Mouse (Mus musculus) CD4-positive naive resting alpha-beta T cell, adult 57 days (primary cell): ENCODE results near the gene Tceal7. TPM values are rescaled to one million over a fixed set of nuclear protein-coding genes. Genes with fewer than 3 reads are reported as not detected.

Experiments used
- total RNA-seq: library from RNA; stranded (reverse); gene quantifications from one replicate; pipeline ENCODE4 v1.2.4, GENCODE M21; 2023

The Tceal7 gene
- not detected for total RNA-seq

DNA sequence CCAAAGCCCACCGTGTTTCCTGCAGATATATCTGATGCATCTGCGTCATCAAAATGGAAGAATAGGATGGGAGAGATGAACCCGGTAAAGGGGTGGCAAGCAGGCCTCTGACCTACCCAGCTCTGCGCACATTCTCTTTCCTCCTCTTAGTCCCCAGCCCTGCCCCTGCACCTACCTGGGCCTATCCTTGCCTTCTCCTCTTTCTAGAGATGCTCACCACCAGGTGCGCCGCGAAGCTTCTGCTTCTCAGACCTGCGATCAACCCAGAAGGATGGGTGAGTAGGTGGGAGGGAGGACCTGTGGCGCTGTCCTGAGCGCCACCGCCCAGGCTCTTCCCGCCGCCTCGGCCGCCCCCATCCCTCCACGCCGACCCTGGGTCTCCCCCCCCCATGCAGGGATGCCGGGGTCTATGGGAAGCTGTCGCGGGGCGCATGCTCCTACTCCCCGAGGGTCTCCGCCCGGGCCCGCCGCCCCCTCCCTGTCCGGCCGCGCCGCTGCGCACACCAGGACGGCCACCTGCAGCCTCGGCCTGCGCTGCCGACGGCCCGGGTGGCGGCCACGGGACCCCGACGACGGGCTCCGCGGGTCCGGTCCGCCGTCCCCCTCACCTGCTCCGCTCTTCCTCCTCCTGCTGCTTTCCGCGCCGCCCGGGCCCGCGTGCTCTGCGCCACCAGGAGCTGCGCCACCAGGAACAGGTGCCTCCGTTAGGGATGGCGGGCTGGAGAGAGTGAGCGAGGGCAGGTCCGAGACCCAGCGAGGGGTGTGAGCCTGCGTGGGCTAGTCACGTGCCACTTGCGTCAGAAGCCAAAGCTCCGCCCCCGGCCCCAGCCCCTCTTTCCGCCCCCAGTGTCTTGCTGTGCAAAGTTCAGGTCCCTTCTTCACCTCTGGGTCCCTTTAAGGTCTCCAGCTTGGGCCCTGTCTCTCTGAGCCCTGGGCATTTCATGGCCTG is at the start of gene Tceal7, which contains the start of gene Bex1:
Gene Tceal7 (plus strand): TSS at position 51 of the 949 bp plus-strand sequence.
Gene Bex1 (minus strand): TSS at position 785 of the 949 bp plus-strand sequence.

DNA sequence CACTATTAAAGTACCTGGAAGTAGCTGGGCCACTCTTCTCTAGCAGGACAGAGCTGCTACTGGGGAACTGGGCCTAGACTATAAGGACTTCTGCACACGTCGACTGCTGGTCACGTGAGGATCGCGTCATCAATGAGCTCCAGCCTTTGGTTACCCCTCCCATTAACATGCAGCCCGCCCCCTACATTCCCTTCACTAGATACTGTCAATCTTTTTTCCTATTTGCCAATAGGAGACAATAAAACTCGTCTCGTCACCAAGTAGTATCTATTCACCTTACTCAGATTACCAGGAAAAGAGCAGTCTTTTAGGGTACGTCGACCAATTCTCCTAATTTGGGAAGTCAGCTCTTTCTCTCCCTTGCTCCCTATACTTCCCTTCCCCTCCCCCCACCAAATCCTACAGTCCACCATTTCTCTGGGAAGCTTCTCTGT is 42.4 kb upstream of the Tceal7 start, which contains the start of gene Tceal8:
Gene Tceal8 (minus strand): TSS at position 225 of the 434 bp plus-strand sequence.

DNA sequence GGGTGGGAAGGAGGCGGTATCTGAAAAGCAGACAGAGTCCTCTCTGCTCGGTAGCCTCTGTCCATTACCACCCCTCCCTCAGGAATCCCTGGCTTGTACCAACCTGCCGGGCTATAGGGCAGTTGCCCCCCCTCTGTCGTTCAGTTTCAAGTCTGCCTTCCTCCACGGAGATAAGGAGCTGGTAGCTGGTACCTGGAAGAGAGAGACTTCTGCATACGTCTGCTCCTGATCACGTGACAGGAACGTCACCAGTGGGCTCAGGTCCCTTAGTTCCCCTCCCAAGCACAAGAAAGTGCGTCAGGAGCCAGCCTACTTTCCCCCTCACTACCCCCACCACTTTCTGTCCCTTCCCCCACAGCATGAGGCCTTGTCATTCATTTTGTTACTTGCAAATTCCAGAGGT is 10.9 kb upstream of the Tceal7 start, which contains the start of gene Tceal5:
Gene Tceal5 (minus strand): TSS at position 213 of the 403 bp plus-strand sequence.

DNA sequence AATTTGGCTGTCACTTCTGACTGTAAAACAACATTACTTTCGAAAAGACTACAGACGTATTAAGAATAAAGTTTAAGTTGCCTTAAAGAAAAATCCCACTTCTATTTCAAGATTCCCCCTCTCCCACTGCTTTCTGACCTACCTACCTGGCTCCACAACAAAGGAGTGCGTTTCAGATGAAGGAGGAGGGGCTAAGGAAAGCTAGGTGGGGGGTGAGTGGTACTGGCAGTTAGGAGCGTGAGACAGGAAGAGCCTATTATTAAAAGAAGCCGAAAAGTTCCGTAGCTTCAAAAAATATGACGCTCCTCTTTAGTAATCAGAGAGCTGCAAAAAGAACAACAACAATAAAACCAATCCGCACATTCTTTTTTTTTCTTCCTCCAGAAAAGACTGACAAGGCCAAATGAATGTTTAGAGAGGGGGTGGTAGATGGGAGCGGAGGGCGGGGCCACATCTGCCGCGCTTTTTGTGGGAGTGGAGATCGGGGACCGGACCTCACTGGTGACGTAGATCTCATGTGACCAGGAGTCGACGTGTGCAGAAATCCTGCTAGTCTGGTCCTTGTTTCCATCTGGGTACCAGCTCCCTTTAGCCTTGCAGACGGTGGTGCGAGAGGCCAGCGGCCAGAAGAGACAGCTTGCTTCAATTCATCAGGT is 30.1 kb downstream of the Tceal7 start, which contains the start of gene Tceal9:
Gene Tceal9 (plus strand): TSS at position 506 of the 656 bp plus-strand sequence.

DNA sequence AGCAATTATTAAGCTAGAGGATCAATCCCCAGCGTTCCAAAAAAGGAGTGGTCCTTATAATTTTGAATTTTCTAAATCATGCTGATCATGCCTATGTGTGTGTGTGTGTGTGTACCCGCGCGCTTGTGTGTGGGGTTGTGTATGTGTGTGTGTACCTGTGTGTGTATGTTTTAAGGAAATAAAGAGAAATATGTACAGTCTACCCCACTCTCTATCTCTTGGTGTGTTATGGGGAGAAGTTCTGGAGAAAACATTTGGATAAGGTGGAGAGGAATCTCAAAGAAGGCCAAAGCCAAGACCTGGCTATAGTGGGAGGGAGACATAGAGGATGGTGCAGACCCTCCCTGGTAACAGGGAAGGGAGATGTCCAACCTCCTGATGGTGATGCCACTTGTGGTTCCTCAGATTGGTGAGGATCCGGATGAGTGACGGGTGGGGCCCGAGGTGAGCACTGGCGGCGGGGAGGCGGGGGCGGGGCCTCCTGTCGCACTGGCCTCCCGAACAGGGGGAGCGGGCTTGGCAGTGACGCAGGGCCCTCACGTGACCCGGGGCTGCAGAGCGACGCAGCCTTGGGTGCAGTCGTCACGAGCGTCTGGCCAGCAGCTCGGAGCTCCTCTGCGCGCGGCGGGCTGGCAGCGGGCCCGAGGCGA is 55.3 kb downstream of the Tceal7 start, which contains the start of gene Bex3:
Gene Bex3 (plus strand): TSS at position 511 of the 650 bp plus-strand sequence.

Other genes starting within 250 kb of the Tceal7 start
- gene Arxes2, start 221.0 kb upstream of the Tceal7 start, total RNA-seq: 3.6 TPM
- gene Arxes1, start 181.4 kb upstream of the Tceal7 start, total RNA-seq: 0.50 TPM
- 2.7 TPM for gene Bex2, start 146.5 kb upstream of the Tceal7 start, total RNA-seq
- not detected for gene Nxf3, start 129.5 kb upstream of the Tceal7 start, total RNA-seq
- gene Bex4, start 75.8 kb upstream of the Tceal7 start, total RNA-seq: not detected
- gene Tceal8, start 42.4 kb upstream of the Tceal7 start, total RNA-seq: 1.6 TPM
- gene Tceal5, start 10.9 kb upstream of the Tceal7 start, total RNA-seq: not detected
- 3.6 TPM for gene Bex1, start 734 bp downstream of the Tceal7 start, total RNA-seq
- gene Tceal9, start 30.3 kb downstream of the Tceal7 start, total RNA-seq: 42.6 TPM
- 94.9 TPM for gene Bex3, start 55.5 kb downstream of the Tceal7 start, total RNA-seq